In genomic region chr2:31850141-31850540, GRCm38 (mm10) we compare ENCODE assay signal across 32 mouse cellular contexts. TPM values are rescaled to one million over a fixed set of nuclear protein-coding genes. Genes with fewer than 3 reads are reported as not detected.
DNase-seq lines count a peak whose midpoint lies in the region; ATAC-seq and TF ChIP-seq lines count a peak whose summit lies in the region.
"Had no signal": no experiment of that assay in that cellular context is flagged by ENCODE, and none has a peak within 500 bp of the region (broad histone marks: within the 10 kb centered on the region; RNA-seq: fewer than 3 reads in every experiment).

No protein-coding gene starts in this region.

- H3K27me3 ChIP-seq in hindbrain, embryonic 13.5 days: peaks cover 37% of the 10 kb centered on the region
- H3K27me3 ChIP-seq in hindbrain, embryonic 14.5 days (ENCODE audit: control insufficient read depth, insufficient read depth, low read length): peaks cover 28% of the 10 kb centered on the region
- H3K27me3 ChIP-seq in E14TG2a.4 (ENCODE audit: insufficient read depth, low read length): peaks cover 76% of the 10 kb centered on the region
- peaks cover 23% of the 10 kb centered on the region for H3K27me3 ChIP-seq in intestine, embryonic 15.5 days (replicated peaks)
- H3K27me3 ChIP-seq in forebrain, embryonic 12.5 days: peaks cover 43% of the 10 kb centered on the region

- H3K27ac ChIP-seq in hindbrain, embryonic 13.5 days: 0 out of 2 replicates have a peak overlapping the region, but pooled peaks have one; percentile 40
- H3K27ac ChIP-seq in hindbrain, embryonic 14.5 days: no peak overlapping the region; the same call in 1 of the 2 replicates
- H3K27ac ChIP-seq in intestine, embryonic 15.5 days: no peak overlapping the region
- no peak overlapping the region for H3K27ac ChIP-seq in forebrain, embryonic 12.5 days
- H3K27ac ChIP-seq: forebrain, embryonic 10.5 days; limb, embryonic 15.5 days; midbrain, embryonic 12.5 days; stomach, postnatal 0 days had no signal

- no peak overlapping the region for H3K4me2 ChIP-seq in hindbrain, embryonic 13.5 days
- H3K4me2 ChIP-seq in hindbrain, embryonic 14.5 days (replicated peaks): no peak overlapping the region
- H3K4me2 ChIP-seq in intestine, embryonic 15.5 days (replicated peaks): no peak overlapping the region
- no peak overlapping the region for H3K4me2 ChIP-seq in forebrain, embryonic 12.5 days
- H3K4me2 ChIP-seq: heart, embryonic 11.5 days; limb, embryonic 15.5 days; midbrain, embryonic 12.5 days had no signal

- peaks cover 33% of the 10 kb centered on the region for H3K4me1 ChIP-seq in hindbrain, embryonic 13.5 days (replicated peaks)
- H3K4me1 ChIP-seq in hindbrain, embryonic 14.5 days (replicated peaks; ENCODE audit: control insufficient read depth, insufficient read depth, low read length): peaks cover 10% of the 10 kb centered on the region; the same call in 1 of the 2 replicates
- H3K4me1 ChIP-seq in E14TG2a.4 (replicated peaks; ENCODE audit: low read depth, low read length): peaks cover 36% of the 10 kb centered on the region
- peaks cover 26% of the 10 kb centered on the region for H3K4me1 ChIP-seq in intestine, embryonic 15.5 days (replicated peaks)
- H3K4me1 ChIP-seq in forebrain, embryonic 12.5 days: peaks cover 24% of the 10 kb centered on the region

- peak; percentile 66 for DNase-seq in adrenal gland, postnatal 10 days
- DNase-seq in adrenal gland, adult 2 months: no peak
- DNase-seq in hindbrain, embryonic 14.5 days (ENCODE audit: low spot score): no peak
- peak; percentile 52 for DNase-seq in embryo, embryonic 10.5 days (ENCODE audit: low spot score)
- DNase-seq: cerebellum, adult 2 months; cerebellum, postnatal 36 days; forebrain, postnatal 0 days; gastrocnemius, postnatal 14 days; heart, adult 11 months; kidney, adult 18-20 months; kidney, postnatal 4 days; layer of hippocampus, adult 9-11 months; left cerebral cortex, postnatal 4 days; lung, adult 18-20 months; lung, postnatal 10 days; right cerebral cortex, postnatal 14 days; thymus, adult 2 months; thymus, postnatal 4 days had no signal

- 23% methylated on average over 12 of the region's 12 CpGs for WGBS in hindbrain, embryonic 13.5 days
- 30% methylated on average over 12 of the region's 12 CpGs for WGBS in hindbrain, embryonic 14.5 days
- WGBS in intestine, embryonic 15.5 days: 36% methylated on average over 12 of the region's 12 CpGs
- 63% methylated on average over 12 of the region's 12 CpGs for WGBS in forebrain, embryonic 12.5 days

- no peaks in the 10 kb centered on the region for H3K9me3 ChIP-seq in hindbrain, embryonic 13.5 days
- H3K9me3 ChIP-seq in hindbrain, embryonic 14.5 days (ENCODE audit: control insufficient read depth, low read length): no peaks in the 10 kb centered on the region
- H3K9me3 ChIP-seq in E14TG2a.4 (ENCODE audit: low read length): no peaks in the 10 kb centered on the region
- H3K9me3 ChIP-seq in intestine, embryonic 15.5 days: no peaks in the 10 kb centered on the region
- H3K9me3 ChIP-seq in forebrain, embryonic 12.5 days: no peaks in the 10 kb centered on the region
- H3K9me3 ChIP-seq: forebrain, embryonic 10.5 days; limb, embryonic 15.5 days; midbrain, embryonic 12.5 days had no signal

- H3K36me3 ChIP-seq in hindbrain, embryonic 13.5 days: no peaks in the 10 kb centered on the region
- no peaks in the 10 kb centered on the region for H3K36me3 ChIP-seq in hindbrain, embryonic 14.5 days (replicated peaks; ENCODE audit: control insufficient read depth, insufficient read depth)
- no peaks in the 10 kb centered on the region for H3K36me3 ChIP-seq in E14TG2a.4 (ENCODE audit: insufficient read depth, low read length)
- no peaks in the 10 kb centered on the region for H3K36me3 ChIP-seq in intestine, embryonic 15.5 days
- H3K36me3 ChIP-seq in forebrain, embryonic 12.5 days (replicated peaks): no peaks in the 10 kb centered on the region
- H3K36me3 ChIP-seq: forebrain, embryonic 10.5 days; limb, embryonic 15.5 days; midbrain, embryonic 12.5 days had no signal

- no peak for TF ChIP-seq CTCF in E14TG2a.4 (conservative IDR thresholded peaks at IDR 0.05; ENCODE audit: low read length)

- no peak overlapping the region for H3K9ac ChIP-seq in hindbrain, embryonic 13.5 days
- no peak overlapping the region for H3K9ac ChIP-seq in hindbrain, embryonic 14.5 days
- no peak overlapping the region for H3K9ac ChIP-seq in intestine, embryonic 15.5 days
- H3K9ac ChIP-seq in forebrain, embryonic 12.5 days: no peak overlapping the region
- H3K9ac ChIP-seq: forebrain, postnatal 0 days; limb, embryonic 15.5 days; midbrain, embryonic 12.5 days had no signal

- ATAC-seq in hindbrain, embryonic 13.5 days (ENCODE audit: low FRiP score): no peak
- ATAC-seq in hindbrain, embryonic 14.5 days (ENCODE audit: low FRiP score): no peak
- no peak for ATAC-seq in intestine, embryonic 15.5 days
- ATAC-seq in forebrain, embryonic 12.5 days (ENCODE audit: low FRiP score): no peak
- ATAC-seq: CD4-positive, CD25-positive, alpha-beta regulatory T cell, adult 4 months; forebrain, postnatal 0 days had no signal

- no peak overlapping the region for H3K4me3 ChIP-seq in hindbrain, embryonic 13.5 days
- H3K4me3 ChIP-seq in hindbrain, embryonic 14.5 days (replicated peaks; ENCODE audit: low read length): no peak overlapping the region
- peak overlapping the region; percentile 43 for H3K4me3 ChIP-seq in E14TG2a.4 (replicated peaks; ENCODE audit: low read length)
- no peak overlapping the region for H3K4me3 ChIP-seq in intestine, embryonic 15.5 days (replicated peaks)
- H3K4me3 ChIP-seq in forebrain, embryonic 12.5 days (replicated peaks): no peak overlapping the region
- H3K4me3 ChIP-seq: forebrain, embryonic 10.5 days; limb, embryonic 15.5 days; midbrain, embryonic 12.5 days had no signal

RNA-seq across cellular contexts. Expression of gene Fibcd1, which starts 4.3 kb away (rescaled TPM):
- total RNA-seq in adrenal gland, postnatal 10 days (2021): under 1 TPM; 0.27 to 0.39 TPM
- total RNA-seq in adrenal gland, adult 2 months (2021): not detected
- 0.06 and 0.07 TPM in 2 replicates for polyA plus RNA-seq in adrenal gland, adult 2 months (2012; rRNA removed)
- 3.4 and 4.6 TPM in 2 replicates for polyA plus RNA-seq in hindbrain, embryonic 13.5 days (2015; fragmentation: Nextera tagmentation; extraction: Ambion mirVana)
- 5.0 and 5.6 TPM in 2 replicates for polyA plus RNA-seq in hindbrain, embryonic 14.5 days (2014; fragmentation: Nextera tagmentation; extraction: Ambion mirVana)
- 0.46 and 0.67 TPM in 2 replicates for polyA plus RNA-seq in intestine, embryonic 15.5 days (2015; fragmentation: Nextera tagmentation; extraction: Ambion mirVana)
- 1.1 and 1.2 TPM in 2 replicates for polyA plus RNA-seq in forebrain, embryonic 12.5 days (2016; fragmentation: Nextera tagmentation; extraction: Ambion mirVana)
- total RNA-seq: gastrocnemius, postnatal 14 days had no signal
- polyA plus RNA-seq: heart, embryonic 11.5 days; heart, postnatal 0 days had no signal

RNA-seq across cellular contexts. Expression of gene Lamc3, which starts 37.0 kb away (rescaled TPM):
- total RNA-seq in adrenal gland, postnatal 10 days (2021): 10 to 100 TPM; 11.3 to 11.4 TPM
- 10 to 100 TPM; 12.2 to 17.1 TPM for total RNA-seq in adrenal gland, adult 2 months (2021)
- polyA plus RNA-seq in adrenal gland, adult 2 months (2012; rRNA removed): 23.4 and 25.0 TPM in 2 replicates
- 6.3 and 7.0 TPM in 2 replicates for polyA plus RNA-seq in hindbrain, embryonic 13.5 days (2015; fragmentation: Nextera tagmentation; extraction: Ambion mirVana)
- 4.9 and 6.1 TPM in 2 replicates for polyA plus RNA-seq in hindbrain, embryonic 14.5 days (2014; fragmentation: Nextera tagmentation; extraction: Ambion mirVana)
- 0.30 and 0.60 TPM in 2 replicates for polyA plus RNA-seq in intestine, embryonic 15.5 days (2015; fragmentation: Nextera tagmentation; extraction: Ambion mirVana)
- 5.2 and 5.6 TPM in 2 replicates for polyA plus RNA-seq in forebrain, embryonic 12.5 days (2016; fragmentation: Nextera tagmentation; extraction: Ambion mirVana)
- polyA plus RNA-seq: CD4-positive, CD25-positive, alpha-beta regulatory T cell, adult 4 months had no signal

RNA-seq across cellular contexts. Expression of gene Qrfp, which starts 39.8 kb away (rescaled TPM):
- not detected for total RNA-seq in adrenal gland, postnatal 10 days (2021)
- total RNA-seq in adrenal gland, adult 2 months (2021): not detected
- not detected in 2 replicates for polyA plus RNA-seq in adrenal gland, adult 2 months (2012; rRNA removed)
- polyA plus RNA-seq in hindbrain, embryonic 13.5 days (2015; fragmentation: Nextera tagmentation; extraction: Ambion mirVana): 0.08 TPM in 1 of 2 replicates, not detected in the other
- polyA plus RNA-seq in hindbrain, embryonic 14.5 days (2014; fragmentation: Nextera tagmentation; extraction: Ambion mirVana): not detected in 2 replicates
- polyA plus RNA-seq in intestine, embryonic 15.5 days (2015; fragmentation: Nextera tagmentation; extraction: Ambion mirVana): 0.05 TPM in 2 replicates
- 0.06 TPM in 1 of 2 replicates, not detected in the other for polyA plus RNA-seq in forebrain, embryonic 12.5 days (2016; fragmentation: Nextera tagmentation; extraction: Ambion mirVana)
- total RNA-seq: ES-E14; gastrocnemius, postnatal 14 days; left cerebral cortex, adult 8-10 months; left cerebral cortex, postnatal 4 days had no signal
- polyA plus RNA-seq: cerebellum, adult 2 months; heart, embryonic 11.5 days; kidney, embryonic 16.5 days had no signal

Comparison
In these comparisons a context has a peak if more than half of its experiments do, and no peak if none do; other contexts are left out.
1. DNase-seq: peak in adrenal gland, postnatal 10 days (single experiment) and embryo, embryonic 10.5 days (single experiment); none in adrenal gland, adult 2 months (single experiment) and hindbrain, embryonic 14.5 days (single experiment).